Mouse (Mus musculus) liver, adult 2 months (tissue): ENCODE measurements around the gene Agps.

Source experiments
- CTCF ChIP-seq: fragments of 200-500 bp; IDR thresholded peaks from 2 replicates; pipeline ENCODE4 v1.5.1; 2011; ENCODE audit warnings: low read depth, low read length, control low read depth
- POLR2A ChIP-seq: fragments of 200-500 bp; IDR thresholded peaks from 2 replicates; pipeline ENCODE4 v1.6.1; 2011; ENCODE audit warnings: low read length, control low read depth; ENCODE audit not compliant: insufficient read depth; ENCODE audit errors: extremely low read depth

GRCm38 (mm10) chr2:75852483-75852882, 20.5 kb downstream of the Agps start:
- TF ChIP-seq CTCF (no peak), POLR2A (no peak)
